Mouse (Mus musculus) heart, adult 2 months (tissue): ENCODE measurements around the gene Pabpn1.

Experiments used
- CTCF ChIP-seq: fragments of 200-600 bp; IDR thresholded peaks from 2 replicates; pipeline ENCODE4 v1.8.1; 2022; ENCODE audit warnings: antibody characterized with exemption, mild to moderate bottlenecking, moderate library complexity
- EP300 ChIP-seq: fragments of 200-500 bp; IDR thresholded peaks from 2 replicates; pipeline ENCODE4 v1.6.1; 2011; ENCODE audit warnings: low read depth, low read length, control low read depth; ENCODE audit not compliant: insufficient read depth
- POLR2A ChIP-seq: fragments of 200-500 bp; IDR thresholded peaks from 2 replicates; pipeline ENCODE4 v1.6.1; 2011; ENCODE audit warnings: mild to moderate bottlenecking, low read depth, low read length, control low read depth; ENCODE audit not compliant: insufficient read depth

DNA sequence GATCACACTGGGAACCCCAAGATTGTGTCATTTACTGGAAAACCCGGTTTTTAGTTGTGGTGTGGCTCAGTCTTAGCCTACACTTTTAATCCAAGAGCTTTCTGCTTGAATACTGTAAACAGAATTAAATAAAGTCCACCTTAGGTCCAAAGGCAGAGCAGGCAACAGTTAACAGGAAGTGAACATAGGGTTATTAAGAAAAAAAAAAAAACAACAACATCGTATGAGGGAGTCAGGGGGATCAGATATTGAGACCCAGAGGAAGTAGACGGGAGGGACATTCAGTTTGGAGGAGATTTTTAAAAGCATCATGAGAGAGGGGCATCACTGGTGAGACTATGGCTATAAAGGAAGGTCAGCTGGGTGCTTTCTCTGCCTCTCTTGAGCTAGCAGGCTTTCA is 26.0 kb upstream of the Pabpn1 start:
- no peak for TF ChIP-seq CTCF
- no peak for TF ChIP-seq EP300
- no peak for TF ChIP-seq POLR2A
